Mouse (Mus musculus): ENCODE results near the gene Plk2.

GRCm38 (mm10) chr13:110425512-110426222 lies 30.8 kb downstream of the Plk2 start:
- no peak for TF ChIP-seq CTCF (IDR thresholded peaks at IDR 0.05; ENCODE audit: extremely low read depth, insufficient read depth, insufficient read length, insufficient replicate concordance)
- TF ChIP-seq POLR2A (IDR thresholded peaks at IDR 0.05; ENCODE audit: low read depth, low read length): no peak

Measured in spleen, adult 2 months (tissue).